Mouse (Mus musculus): Measurements from ENCODE around the gene Stx17. TPM values are rescaled to one million over a fixed set of nuclear protein-coding genes. Genes with fewer than 3 reads are reported as not detected.

Stx17 gene
- total RNA-seq (2021), result 10 to 100 TPM; 25.1 TPM
- polyA plus RNA-seq (2012; rRNA removed), result 6.7 and 12.6 TPM in 2 replicates
- long read RNA-seq, full-length matches to known transcripts, result 6 of 12 reads
- long read RNA-seq, partial matches to known transcripts, result 1 of 12 reads
- long read RNA-seq, other reads (novel, unspliced or antisense), result 5 of 12 reads

DNA sequence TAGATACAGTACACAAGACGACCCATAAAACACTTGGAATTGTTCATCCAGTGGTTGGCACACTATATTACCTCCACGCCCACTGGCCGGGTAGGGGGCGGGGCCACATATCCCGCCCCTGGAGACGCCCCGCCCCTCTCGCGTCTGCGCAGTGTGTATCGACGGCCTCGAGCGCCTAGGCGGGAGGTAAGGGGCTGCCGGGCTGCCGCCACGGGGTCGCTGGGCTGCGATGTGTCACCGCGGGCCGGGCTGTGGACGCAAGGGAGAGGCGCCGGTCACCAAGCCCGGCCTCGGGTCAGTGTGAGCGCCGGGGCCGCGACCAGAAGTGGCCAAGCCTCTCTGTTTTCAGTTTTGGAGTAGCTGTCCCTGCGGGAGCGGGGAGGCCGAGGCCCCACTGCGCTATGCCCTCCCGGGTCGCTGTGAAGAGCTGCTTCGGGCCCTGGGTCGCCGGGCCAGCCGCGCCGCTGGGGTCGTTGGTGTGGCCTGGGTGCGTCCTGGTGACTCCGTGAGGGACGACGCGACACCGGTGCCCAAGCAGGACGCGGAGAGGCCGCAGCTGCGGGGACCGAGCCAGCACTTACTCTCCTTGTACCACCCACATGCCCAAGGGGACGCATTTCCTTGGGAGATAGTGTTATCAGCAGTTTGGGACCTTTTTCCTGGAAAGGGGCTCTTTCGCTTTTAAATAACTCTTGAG lies at the start of gene Stx17:
Gene Stx17, plus strand, starts transcription at position 143 of the 697 bp plus-strand sequence.
- TF ChIP-seq POLR2A (IDR thresholded peaks at IDR 0.05; ENCODE audit: insufficient read depth, low read depth, low read length) (peak; percentile 64), CTCF (IDR thresholded peaks at IDR 0.05) (no peak), EP300 (IDR thresholded peaks at IDR 0.05; ENCODE audit: insufficient read depth, low read depth, low read length) (no peak)
- H3K27ac ChIP-seq, result peak within 1 kb of the TSS; percentile 93

GRCm38 (mm10) chr4:48076693-48077471 lies 47.8 kb upstream of the Stx17 start:
- no peaks in the 10 kb centered on the region for H3K36me3 ChIP-seq (ENCODE audit: control insufficient read depth, insufficient read depth, low read length)
- peak; percentile 28 to 44 for DNase-seq
- H3K79me2 ChIP-seq (replicated peaks; ENCODE audit: control insufficient read depth, insufficient read depth, low read length), result no peaks in the 10 kb centered on the region
- H3K27me3 ChIP-seq (ENCODE audit: control insufficient read depth, insufficient read depth, low read length), result no peaks in the 10 kb centered on the region
- H3K4me1 ChIP-seq (ENCODE audit: control insufficient read depth, insufficient read depth, low read length), result peaks cover 3% of the 10 kb centered on the region
- intact Hi-C loops (cut with DNase I), result no loop called here
- no peak overlapping the region for H3K27ac ChIP-seq
- TF ChIP-seq EP300 (IDR thresholded peaks at IDR 0.05; ENCODE audit: insufficient read depth, low read depth, low read length) (no peak), POLR2A (IDR thresholded peaks at IDR 0.05; ENCODE audit: insufficient read depth, low read depth, low read length) (no peak)
- H3K9ac ChIP-seq (ENCODE audit: low read depth, low read length), result no peak overlapping the region
- 50% methylated on average over 13 of the region's 13 CpGs for WGBS
- no peak overlapping the region for H3K4me3 ChIP-seq

More for the DNA sequence above, at the start of gene Stx17:
- H3K27me3 ChIP-seq (ENCODE audit: control insufficient read depth, insufficient read depth, low read length), result no peaks in the 10 kb centered on the region
- DNase-seq, result peak; percentile 90
- peaks cover 4% of the 10 kb centered on the region; the same call in 1 of the 2 replicates for H3K36me3 ChIP-seq (ENCODE audit: control insufficient read depth, insufficient read depth, low read length)
- intact Hi-C loops (cut with DNase I), result loop anchor here (2.0 to 10.0 kb wide), 3 partner anchors 80 to 610 kb away; partner anchors contain the start of gene Nr4a3
- H3K4me1 ChIP-seq (ENCODE audit: control insufficient read depth, insufficient read depth, low read length), result peaks cover 2% of the 10 kb centered on the region
- H3K9ac ChIP-seq (ENCODE audit: low read depth, low read length), result peak within 1 kb of the TSS; percentile 100
- under 1% methylated on average over 58 of the region's 58 CpGs for WGBS
- H3K4me3 ChIP-seq, result peak within 1 kb of the TSS; percentile 99
- 0 out of 2 replicates have a peak, but pooled peaks cover 1% of the 10 kb centered on the region for H3K79me2 ChIP-seq (replicated peaks; ENCODE audit: control insufficient read depth, insufficient read depth, low read length)

DNA sequence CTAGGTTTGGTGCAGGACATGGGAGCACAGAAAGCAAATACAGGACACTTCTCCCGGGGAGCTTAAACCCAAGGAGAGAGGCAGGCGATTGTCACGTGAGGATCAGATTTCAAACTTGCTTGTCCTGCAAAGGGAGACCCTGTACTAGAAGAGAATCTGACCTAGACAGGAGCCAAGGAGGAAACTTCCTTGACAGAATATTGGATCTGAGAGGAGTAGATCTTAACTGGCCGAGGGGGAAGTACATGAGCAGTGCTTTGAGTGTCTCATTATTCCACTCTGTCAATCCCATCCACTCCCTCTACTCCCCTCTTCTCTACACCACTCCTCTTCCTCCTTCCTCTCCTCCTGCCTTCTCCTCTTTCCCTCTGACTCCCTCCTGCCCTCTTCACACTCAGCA lies 46.5 kb upstream of the Stx17 start:
- Histone ChIP-seq H3K27ac (no peak overlapping the region), H3K36me3 (ENCODE audit: control insufficient read depth, insufficient read depth, low read length) (no peaks in the 10 kb centered on the region), H3K4me3 (no peak overlapping the region), H3K4me1 (ENCODE audit: control insufficient read depth, insufficient read depth, low read length) (peaks cover 3% of the 10 kb centered on the region), H3K27me3 (ENCODE audit: control insufficient read depth, insufficient read depth, low read length) (no peaks in the 10 kb centered on the region), H3K9ac (ENCODE audit: low read depth, low read length) (no peak overlapping the region), H3K79me2 (replicated peaks; ENCODE audit: control insufficient read depth, insufficient read depth, low read length) (no peaks in the 10 kb centered on the region)
- WGBS, result 24% methylated on average over 4 of the region's 4 CpGs
- intact Hi-C loops (cut with DNase I), result no loop called here
- TF ChIP-seq EP300 (IDR thresholded peaks at IDR 0.05; ENCODE audit: insufficient read depth, low read depth, low read length), result no peak
- TF ChIP-seq CTCF (IDR thresholded peaks at IDR 0.05), result no peak
- TF ChIP-seq POLR2A (IDR thresholded peaks at IDR 0.05; ENCODE audit: insufficient read depth, low read depth, low read length), result no peak
- DNase-seq, result no peak

DNA sequence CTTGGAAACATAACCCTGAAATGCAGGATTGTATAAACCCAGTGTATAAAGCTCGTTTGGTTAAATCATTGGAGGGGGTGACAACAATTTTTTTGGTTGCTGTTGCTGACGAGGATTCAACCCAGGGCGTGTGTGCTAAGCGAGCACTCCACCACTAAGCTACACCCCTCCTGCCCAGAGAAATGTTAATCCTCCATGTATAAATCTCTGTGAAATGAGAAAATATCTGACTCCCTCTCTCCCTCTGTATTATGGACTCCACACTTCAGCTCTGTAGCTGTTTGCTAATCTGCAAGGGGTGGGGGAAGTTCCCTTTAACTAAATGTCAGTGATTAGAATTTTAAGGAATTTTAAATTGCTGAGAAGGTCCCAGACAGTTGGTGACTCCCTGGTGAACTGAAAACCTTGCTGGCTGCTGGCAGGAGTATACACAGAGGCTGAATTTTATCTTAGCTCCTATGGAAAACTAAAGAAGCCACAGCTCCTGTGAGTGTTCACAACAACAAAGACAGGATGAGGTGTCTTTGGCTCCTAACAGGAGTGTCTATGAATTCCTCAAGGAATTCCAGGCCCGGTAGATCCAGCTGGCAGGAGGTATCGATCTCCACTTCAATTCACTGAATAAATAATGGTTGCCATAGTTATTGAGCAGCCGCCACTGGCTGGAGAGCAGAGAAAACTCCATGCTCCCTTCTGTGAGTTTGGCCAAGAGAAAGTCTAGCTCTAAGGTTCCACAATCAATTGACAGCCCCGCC lies 45.3 kb upstream of the Stx17 start:
- Histone ChIP-seq H3K36me3 (ENCODE audit: control insufficient read depth, insufficient read depth, low read length) (no peaks in the 10 kb centered on the region), H3K4me3 (no peak overlapping the region), H3K27me3 (ENCODE audit: control insufficient read depth, insufficient read depth, low read length) (no peaks in the 10 kb centered on the region), H3K79me2 (replicated peaks; ENCODE audit: control insufficient read depth, insufficient read depth, low read length) (no peaks in the 10 kb centered on the region), H3K4me1 (ENCODE audit: control insufficient read depth, insufficient read depth, low read length) (peaks cover 3% of the 10 kb centered on the region), H3K27ac (no peak overlapping the region), H3K9ac (ENCODE audit: low read depth, low read length) (no peak overlapping the region)
- WGBS, result 71% methylated on average over 8 of the region's 8 CpGs
- TF ChIP-seq EP300 (IDR thresholded peaks at IDR 0.05; ENCODE audit: insufficient read depth, low read depth, low read length), result no peak
- no peak for TF ChIP-seq POLR2A (IDR thresholded peaks at IDR 0.05; ENCODE audit: insufficient read depth, low read depth, low read length)
- TF ChIP-seq CTCF (IDR thresholded peaks at IDR 0.05), result no peak
- DNase-seq, result no peak
- intact Hi-C loops (cut with DNase I), result no loop called here

DNA sequence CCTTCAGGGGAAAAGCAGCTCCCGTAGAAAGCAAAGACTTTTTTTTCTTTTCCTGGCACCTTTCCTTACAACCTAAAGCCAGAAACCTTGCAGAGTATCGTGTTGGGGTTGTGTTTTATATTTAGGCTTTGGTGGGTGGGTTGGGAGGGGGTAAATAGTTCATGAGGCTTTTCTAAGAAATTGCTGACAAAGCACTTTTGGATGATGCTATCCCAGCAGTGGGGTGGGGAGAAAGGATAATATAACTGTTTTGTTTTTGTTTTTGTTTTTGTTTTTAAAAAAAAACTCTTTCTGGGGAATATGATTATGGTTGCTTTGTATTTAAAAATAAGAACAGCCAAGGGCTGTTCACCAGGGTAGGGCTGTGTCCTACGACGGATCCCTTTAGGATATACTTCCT lies 41.3 kb upstream of the Stx17 start:
- no peak for TF ChIP-seq POLR2A (IDR thresholded peaks at IDR 0.05; ENCODE audit: insufficient read depth, low read depth, low read length)
- TF ChIP-seq EP300 (IDR thresholded peaks at IDR 0.05; ENCODE audit: insufficient read depth, low read depth, low read length), result no peak
- no peak for TF ChIP-seq CTCF (IDR thresholded peaks at IDR 0.05)
- H3K9ac ChIP-seq (ENCODE audit: low read depth, low read length), result no peak overlapping the region
- H3K4me1 ChIP-seq (ENCODE audit: control insufficient read depth, insufficient read depth, low read length), result no peaks in the 10 kb centered on the region
- H3K27me3 ChIP-seq (ENCODE audit: control insufficient read depth, insufficient read depth, low read length), result no peaks in the 10 kb centered on the region; the same call in 1 of the 2 replicates
- no peak overlapping the region for H3K27ac ChIP-seq
- no peaks in the 10 kb centered on the region for H3K36me3 ChIP-seq (ENCODE audit: control insufficient read depth, insufficient read depth, low read length)
- DNase-seq, result no peak
- no peak overlapping the region for H3K4me3 ChIP-seq
- intact Hi-C loops (cut with DNase I), result no loop called here
- WGBS, result 85% methylated on average over 4 of the region's 4 CpGs
- H3K79me2 ChIP-seq (replicated peaks; ENCODE audit: control insufficient read depth, insufficient read depth, low read length), result no peaks in the 10 kb centered on the region
